Mouse (Mus musculus) bone marrow macrophage, adult 2 months (primary cell): Measurements from ENCODE around the gene Wnt1.

Source experiments
- CTCF ChIP-seq: IDR thresholded peaks from 2 replicates; pipeline ENCODE4 v1.5.1; 2012; ENCODE audit warnings: low read depth, mild to moderate bottlenecking, low read length, moderate library complexity
- POLR2A ChIP-seq: IDR thresholded peaks from 2 replicates; pipeline ENCODE4 v1.6.1; 2012; ENCODE audit warnings: mild to moderate bottlenecking, low read depth, low read length, borderline replicate concordance

DNA sequence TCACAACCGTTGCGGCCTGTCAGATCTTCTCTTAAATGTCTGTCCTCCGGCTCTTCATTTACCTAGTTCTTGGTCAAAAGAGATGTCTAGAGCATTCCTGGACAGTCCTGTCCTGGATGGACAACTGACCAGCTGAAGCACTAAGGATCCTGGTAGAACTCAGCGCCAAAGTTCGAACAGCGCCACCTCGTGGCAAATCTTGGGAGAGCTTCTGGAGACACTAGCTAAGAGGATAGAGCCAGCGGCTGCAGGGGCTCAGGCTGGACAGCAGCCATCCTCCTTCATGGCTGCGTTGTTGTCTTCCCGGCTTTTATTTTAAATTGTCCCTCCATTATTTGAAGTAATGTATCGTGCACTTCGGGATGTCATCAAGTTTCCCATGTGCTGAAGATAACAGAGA, 9.7 kb downstream of the Wnt1 start:
- TF ChIP-seq POLR2A (no peak), CTCF (peak; percentile 95)
